Mouse (Mus musculus): ENCODE measurements around the gene Hdgfl2. TPM values are rescaled to one million over a fixed set of nuclear protein-coding genes. Genes with fewer than 3 reads are reported as not detected.

The Hdgfl2 gene
- polyA plus RNA-seq, 2 experiments, result 26.0 to 29.5 TPM

DNA sequence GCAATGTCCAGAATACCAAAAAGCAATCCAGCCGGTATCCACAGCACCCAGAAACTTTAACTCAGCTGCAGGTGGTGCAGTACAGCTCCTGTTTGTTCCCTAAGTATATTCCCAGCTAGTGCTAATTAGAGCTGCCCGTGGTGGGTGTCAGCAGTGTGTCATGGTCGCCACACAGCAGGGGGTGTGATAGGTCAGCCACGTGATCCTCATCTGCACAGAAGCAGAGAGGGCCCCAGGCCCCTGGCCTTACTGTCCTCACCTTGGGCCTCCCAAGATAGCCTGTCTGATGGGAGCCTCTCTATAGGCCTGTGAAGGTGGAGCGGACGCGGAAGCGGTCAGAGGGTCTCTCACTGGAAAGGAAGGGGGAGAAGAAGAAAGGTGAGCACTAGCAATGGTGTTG is 18.7 kb downstream of the Hdgfl2 start:
- no peak overlapping the region for H3K9ac ChIP-seq (replicated peaks)
- no peak overlapping the region for H3K4me3 ChIP-seq (ENCODE audit: insufficient read depth in 1 of 2, low read depth in 2 of 2, low read length in 2 of 2)
- no peak for ATAC-seq (ENCODE audit: insufficient read depth)
- no peak overlapping the region for H3K27ac ChIP-seq
- H3K27me3 ChIP-seq (ENCODE audit: control insufficient read depth, insufficient read depth, low read length), result no peaks in the 10 kb centered on the region
- no peaks in the 10 kb centered on the region for H3K9me3 ChIP-seq (ENCODE audit: control insufficient read depth, low read length)
- H3K4me1 ChIP-seq (replicated peaks; ENCODE audit: control insufficient read depth in 2 of 2, insufficient read depth in 2 of 2, low read length in 1 of 2), result no peaks in the 10 kb centered on the region
- H3K4me2 ChIP-seq (ENCODE audit: low read depth), result no peak overlapping the region
- 84% methylated on average over 8 of the region's 8 CpGs for WGBS (ENCODE audit: insufficient replicate concordance)
- H3K36me3 ChIP-seq (replicated peaks; ENCODE audit: control insufficient read depth, insufficient read depth, low read depth), result peaks cover 21% of the 10 kb centered on the region
- no peak for TF ChIP-seq EP300 (IDR thresholded peaks at IDR 0.05; ENCODE audit: low read depth)
- TF ChIP-seq CTCF (IDR thresholded peaks at IDR 0.05; ENCODE audit: low read depth), result no peak
- DNase-seq (ENCODE audit: low read depth in 3 of 3, low spot score in 3 of 3), result no peak

- no peak for TF ChIP-seq EP300 (IDR thresholded peaks at IDR 0.05; ENCODE audit: low read depth)
- peak; percentile 47 for TF ChIP-seq CTCF (IDR thresholded peaks at IDR 0.05; ENCODE audit: low read depth)
- H3K4me2 ChIP-seq (ENCODE audit: low read depth), result no peak overlapping the region
- H3K9ac ChIP-seq (replicated peaks), result no peak overlapping the region
- H3K27ac ChIP-seq, result no peak overlapping the region
- H3K9me3 ChIP-seq (ENCODE audit: control insufficient read depth, low read length), result no peaks in the 10 kb centered on the region
- no peak for DNase-seq (ENCODE audit: low read depth in 3 of 3, low spot score in 3 of 3)
- H3K36me3 ChIP-seq (replicated peaks; ENCODE audit: control insufficient read depth, insufficient read depth, low read depth), result peaks cover 21% of the 10 kb centered on the region
- WGBS (ENCODE audit: insufficient replicate concordance), result 77% methylated on average over 15 of the region's 15 CpGs
- ATAC-seq (ENCODE audit: insufficient read depth), result no peak
- H3K4me3 ChIP-seq (ENCODE audit: insufficient read depth in 1 of 2, low read depth in 2 of 2, low read length in 2 of 2), result no peak overlapping the region
- H3K4me1 ChIP-seq (replicated peaks; ENCODE audit: control insufficient read depth in 2 of 2, insufficient read depth in 2 of 2, low read length in 1 of 2), result no peaks in the 10 kb centered on the region
- H3K27me3 ChIP-seq (ENCODE audit: control insufficient read depth, insufficient read depth, low read length), result no peaks in the 10 kb centered on the region
Observed at GRCm38 (mm10) chr17:56098711-56099572, 19.5 kb downstream of the Hdgfl2 start.

GRCm38 (mm10) chr17:56100811-56101210 is 21.4 kb downstream of the Hdgfl2 start:
- no peak overlapping the region for H3K4me2 ChIP-seq (ENCODE audit: low read depth)
- TF ChIP-seq EP300 (IDR thresholded peaks at IDR 0.05; ENCODE audit: low read depth) (no peak), CTCF (IDR thresholded peaks at IDR 0.05; ENCODE audit: low read depth) (no peak)
- H3K9me3 ChIP-seq (ENCODE audit: control insufficient read depth, low read length), result no peaks in the 10 kb centered on the region
- H3K4me1 ChIP-seq (replicated peaks; ENCODE audit: control insufficient read depth in 2 of 2, insufficient read depth in 2 of 2, low read length in 1 of 2), result no peaks in the 10 kb centered on the region
- no peak overlapping the region for H3K27ac ChIP-seq
- H3K36me3 ChIP-seq (replicated peaks; ENCODE audit: control insufficient read depth, insufficient read depth, low read depth), result peaks cover 19% of the 10 kb centered on the region
- DNase-seq (ENCODE audit: low read depth in 3 of 3, low spot score in 3 of 3), result no peak
- no peak for ATAC-seq (ENCODE audit: insufficient read depth)
- H3K27me3 ChIP-seq (ENCODE audit: control insufficient read depth, insufficient read depth, low read length), result no peaks in the 10 kb centered on the region
- H3K9ac ChIP-seq (replicated peaks), result no peak overlapping the region
- no peak overlapping the region for H3K4me3 ChIP-seq (ENCODE audit: insufficient read depth in 1 of 2, low read depth in 2 of 2, low read length in 2 of 2)
- 83% methylated on average over 3 of the region's 3 CpGs for WGBS (ENCODE audit: insufficient replicate concordance)

DNA sequence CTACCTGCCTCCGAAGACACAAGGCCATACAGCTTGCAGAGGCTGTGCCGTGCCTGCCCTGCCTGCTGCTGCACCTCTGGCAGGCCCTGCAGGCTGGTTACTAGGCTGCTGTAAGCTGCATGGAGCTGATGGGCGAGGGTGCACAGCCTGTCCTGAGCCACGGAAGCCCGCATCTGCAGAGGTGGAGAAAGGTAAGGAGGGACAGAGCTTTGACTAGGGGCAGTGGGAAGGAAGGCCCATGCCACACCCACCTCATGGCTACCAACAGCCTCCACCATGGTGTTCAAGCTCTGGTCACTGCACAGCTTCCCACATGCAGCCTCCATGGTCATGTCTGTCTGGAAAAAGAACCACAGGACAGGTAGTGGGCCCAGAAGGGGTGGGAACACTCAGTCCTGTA is 22.7 kb downstream of the Hdgfl2 start:
- ATAC-seq (ENCODE audit: insufficient read depth) (no peak), DNase-seq (ENCODE audit: low read depth in 3 of 3, low spot score in 3 of 3) (no peak)
- H3K9me3 ChIP-seq (ENCODE audit: control insufficient read depth, low read length), result no peaks in the 10 kb centered on the region
- H3K4me2 ChIP-seq (ENCODE audit: low read depth), result no peak overlapping the region
- TF ChIP-seq CTCF (IDR thresholded peaks at IDR 0.05; ENCODE audit: low read depth), result no peak
- no peak for TF ChIP-seq EP300 (IDR thresholded peaks at IDR 0.05; ENCODE audit: low read depth)
- peaks cover 12% of the 10 kb centered on the region for H3K36me3 ChIP-seq (replicated peaks; ENCODE audit: control insufficient read depth, insufficient read depth, low read depth)
- no peak overlapping the region for H3K27ac ChIP-seq
- H3K27me3 ChIP-seq (ENCODE audit: control insufficient read depth, insufficient read depth, low read length), result no peaks in the 10 kb centered on the region
- no peak overlapping the region for H3K4me3 ChIP-seq (ENCODE audit: insufficient read depth in 1 of 2, low read depth in 2 of 2, low read length in 2 of 2)
- H3K9ac ChIP-seq (replicated peaks), result no peak overlapping the region
- H3K4me1 ChIP-seq (replicated peaks; ENCODE audit: control insufficient read depth in 2 of 2, insufficient read depth in 2 of 2, low read length in 1 of 2), result no peaks in the 10 kb centered on the region
- WGBS (ENCODE audit: insufficient replicate concordance), result 86% methylated on average over 5 of the region's 5 CpGs

DNA sequence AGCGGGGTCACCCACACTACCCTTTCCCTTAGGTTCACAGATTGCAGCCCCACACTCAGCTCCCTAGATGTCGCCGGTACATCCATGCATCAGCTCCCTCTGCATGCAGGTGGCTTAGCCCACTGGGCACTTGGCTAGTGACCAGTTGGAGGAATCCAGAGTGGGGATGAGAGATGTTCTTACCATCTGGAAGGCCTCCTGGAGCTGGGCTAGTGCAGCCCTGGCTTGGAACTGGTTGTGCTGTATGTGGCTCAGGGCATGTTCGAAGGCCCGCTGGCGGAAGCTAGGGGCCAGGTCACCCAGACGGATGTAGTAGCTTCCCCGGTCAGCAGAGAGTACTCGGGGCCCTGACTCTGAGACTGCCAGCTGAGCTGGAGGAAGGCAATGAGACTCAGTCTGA is 23.5 kb downstream of the Hdgfl2 start:
- 86% methylated on average over 9 of the region's 9 CpGs for WGBS (ENCODE audit: insufficient replicate concordance)
- no peaks in the 10 kb centered on the region for H3K4me1 ChIP-seq (replicated peaks; ENCODE audit: control insufficient read depth in 2 of 2, insufficient read depth in 2 of 2, low read length in 1 of 2)
- TF ChIP-seq CTCF (IDR thresholded peaks at IDR 0.05; ENCODE audit: low read depth) (no peak), EP300 (IDR thresholded peaks at IDR 0.05; ENCODE audit: low read depth) (no peak)
- H3K27me3 ChIP-seq (ENCODE audit: control insufficient read depth, insufficient read depth, low read length), result no peaks in the 10 kb centered on the region
- H3K9me3 ChIP-seq (ENCODE audit: control insufficient read depth, low read length), result no peaks in the 10 kb centered on the region
- H3K4me2 ChIP-seq (ENCODE audit: low read depth), result no peak overlapping the region
- DNase-seq (ENCODE audit: low read depth in 3 of 3, low spot score in 3 of 3) (no peak), ATAC-seq (ENCODE audit: insufficient read depth) (no peak)
- H3K27ac ChIP-seq, result no peak overlapping the region
- no peak overlapping the region for H3K9ac ChIP-seq (replicated peaks)
- peaks cover 7% of the 10 kb centered on the region for H3K36me3 ChIP-seq (replicated peaks; ENCODE audit: control insufficient read depth, insufficient read depth, low read depth)
- H3K4me3 ChIP-seq (ENCODE audit: insufficient read depth in 1 of 2, low read depth in 2 of 2, low read length in 2 of 2), result no peak overlapping the region

Measured in liver, embryonic 14.5 days (tissue).